Mouse (Mus musculus): ENCODE data around the gene Tmem132e. TPM values are rescaled to one million over a fixed set of nuclear protein-coding genes. Genes with fewer than 3 reads are reported as not detected.

Tmem132e gene
- polyA plus RNA-seq, 1 experiment from 2014 or later, result 0.40 TPM

DNA sequence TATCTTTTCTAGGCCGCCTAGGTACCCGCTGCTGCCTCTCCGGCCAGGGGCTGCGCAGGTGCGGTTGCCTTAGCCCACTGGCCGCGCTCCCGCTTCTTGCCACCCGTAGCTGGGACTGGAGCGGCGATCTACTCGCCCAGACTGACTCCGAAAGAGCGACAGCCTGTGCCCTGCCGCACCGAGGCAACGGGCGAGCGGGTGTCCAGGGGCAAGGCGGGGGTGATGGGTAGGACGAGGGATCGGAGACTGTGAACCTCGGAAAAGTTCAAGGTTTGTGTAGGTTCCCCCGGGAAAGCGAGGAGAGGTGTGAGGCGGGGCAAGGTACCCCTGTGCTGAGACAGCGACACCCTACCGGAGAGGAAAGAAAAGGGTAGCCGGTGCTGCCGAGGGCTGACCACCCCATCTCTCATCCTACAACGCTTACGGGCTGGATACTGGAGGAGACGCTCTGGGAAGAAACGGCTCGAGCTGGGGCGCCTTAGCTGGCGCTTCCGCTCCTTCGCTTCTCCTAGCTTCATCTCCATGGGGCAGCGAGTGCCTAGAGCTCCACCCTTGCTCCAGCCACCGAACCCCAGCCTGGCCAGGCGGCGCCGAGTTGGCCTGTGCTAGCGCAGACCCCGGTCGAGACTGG is 874 bp upstream of the Tmem132e start:
- Histone ChIP-seq H3K9ac (replicated peaks; ENCODE audit: low read length) (no peak overlapping the region; the same call in 1 of the 2 replicates), H3K27me3 (ENCODE audit: insufficient read depth, low read length) (peaks cover 93% of the 10 kb centered on the region), H3K36me3 (ENCODE audit: insufficient read depth, low read length) (no peaks in the 10 kb centered on the region), H3K4me2 (replicated peaks; ENCODE audit: low read depth, low read length) (peak overlapping the region; percentile 94), H3K4me1 (ENCODE audit: insufficient read depth, low read length) (peaks cover 29% of the 10 kb centered on the region), H3K9me3 (ENCODE audit: low read length) (no peaks in the 10 kb centered on the region), H3K4me3 (ENCODE audit: low read length) (peak overlapping the region; percentile 57), H3K27ac (ENCODE audit: low read length) (no peak overlapping the region)
- no peak for ATAC-seq (ENCODE audit: low FRiP score, low TSS enrichment)
- under 1% methylated on average over 47 of the region's 47 CpGs for WGBS

DNA sequence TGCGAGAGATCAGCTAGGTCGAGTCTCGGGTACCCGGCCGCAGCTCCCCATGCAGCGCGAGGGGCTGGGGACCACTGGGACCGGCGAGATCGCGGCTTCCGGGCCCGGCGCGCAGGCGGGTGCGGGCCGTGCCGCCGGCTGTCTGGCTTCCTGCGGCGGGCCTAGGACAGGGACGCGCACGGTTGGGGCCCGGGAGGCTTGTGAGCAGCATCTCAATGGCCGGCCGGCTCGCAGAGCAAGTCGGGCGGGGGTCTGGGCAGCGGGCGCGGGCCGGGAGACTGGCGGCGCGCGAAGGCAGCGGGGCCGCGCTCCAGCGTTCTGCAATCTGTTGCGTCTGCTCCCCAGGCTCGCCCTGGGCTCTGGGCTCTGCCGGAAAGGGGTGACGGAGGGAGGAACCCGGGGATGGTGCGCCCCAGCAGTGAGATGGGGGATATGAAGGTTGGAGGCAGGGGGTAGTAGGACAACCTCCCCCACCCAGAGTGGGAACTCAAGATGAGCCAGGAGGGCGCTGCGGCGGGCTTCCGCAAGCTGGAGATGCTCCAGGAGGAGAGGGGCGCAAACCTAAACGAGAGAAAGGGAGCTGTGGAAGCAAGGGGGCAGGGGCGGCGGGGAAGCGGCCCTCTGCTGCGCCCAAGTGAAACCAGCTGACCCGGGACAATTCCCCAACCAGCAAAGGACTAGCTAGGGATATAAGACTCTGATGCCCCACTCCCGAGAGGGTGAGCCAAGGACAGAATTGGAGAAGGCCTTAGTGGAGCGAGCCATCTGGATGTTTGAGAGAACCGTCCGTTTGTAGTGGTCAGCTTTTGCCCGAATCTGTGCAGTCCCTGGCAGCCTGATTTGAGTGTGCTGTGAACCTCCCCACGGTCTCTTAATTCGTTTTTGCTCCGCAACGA is 944 bp downstream of the Tmem132e start:
- H3K27me3 ChIP-seq (ENCODE audit: insufficient read depth, low read length), result peaks cover 87% of the 10 kb centered on the region
- ATAC-seq (ENCODE audit: low FRiP score, low TSS enrichment), result peak; percentile 14; the same call in 1 of the 2 replicates
- H3K36me3 ChIP-seq (ENCODE audit: insufficient read depth, low read length), result no peaks in the 10 kb centered on the region
- peak overlapping the region; percentile 6 for H3K9ac ChIP-seq (replicated peaks; ENCODE audit: low read length)
- H3K4me2 ChIP-seq (replicated peaks; ENCODE audit: low read depth, low read length), result peak overlapping the region; percentile 94
- H3K4me3 ChIP-seq (ENCODE audit: low read length), result peak overlapping the region; percentile 57
- 2% methylated on average over 69 of the region's 69 CpGs for WGBS
- H3K9me3 ChIP-seq (ENCODE audit: low read length), result no peaks in the 10 kb centered on the region
- H3K27ac ChIP-seq (ENCODE audit: low read length), result no peak overlapping the region
- peaks cover 29% of the 10 kb centered on the region for H3K4me1 ChIP-seq (ENCODE audit: insufficient read depth, low read length)

DNA sequence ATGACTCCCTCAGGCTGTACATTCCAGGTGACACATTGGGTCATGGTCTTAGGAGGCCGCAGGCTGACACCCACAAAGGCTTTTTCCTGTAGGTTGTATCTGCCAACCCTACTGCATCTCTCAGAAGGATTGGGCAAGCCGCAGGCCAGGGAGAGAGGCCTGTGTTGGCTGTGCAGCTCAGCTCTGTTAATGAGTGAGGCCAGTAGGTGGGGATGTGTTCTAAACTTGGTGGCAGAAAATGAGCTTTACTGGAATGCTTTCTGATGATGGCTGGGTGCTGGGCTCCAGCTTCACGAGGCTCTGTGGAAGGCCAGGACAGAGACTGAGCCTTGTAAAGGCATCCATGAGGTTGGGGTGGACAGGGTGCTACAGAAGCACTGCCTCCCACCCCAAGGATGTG is 3.6 kb downstream of the Tmem132e start:
- no peak overlapping the region for H3K4me2 ChIP-seq (replicated peaks; ENCODE audit: low read depth, low read length)
- no peak for ATAC-seq (ENCODE audit: low FRiP score, low TSS enrichment)
- H3K27ac ChIP-seq (ENCODE audit: low read length), result no peak overlapping the region
- no peaks in the 10 kb centered on the region for H3K36me3 ChIP-seq (ENCODE audit: insufficient read depth, low read length)
- peaks cover 72% of the 10 kb centered on the region for H3K27me3 ChIP-seq (ENCODE audit: insufficient read depth, low read length)
- H3K4me3 ChIP-seq (ENCODE audit: low read length), result no peak overlapping the region
- 59% methylated on average over 3 of the region's 3 CpGs for WGBS
- H3K9me3 ChIP-seq (ENCODE audit: low read length), result no peaks in the 10 kb centered on the region
- no peak overlapping the region for H3K9ac ChIP-seq (replicated peaks; ENCODE audit: low read length)
- H3K4me1 ChIP-seq (ENCODE audit: insufficient read depth, low read length), result peaks cover 22% of the 10 kb centered on the region

DNA sequence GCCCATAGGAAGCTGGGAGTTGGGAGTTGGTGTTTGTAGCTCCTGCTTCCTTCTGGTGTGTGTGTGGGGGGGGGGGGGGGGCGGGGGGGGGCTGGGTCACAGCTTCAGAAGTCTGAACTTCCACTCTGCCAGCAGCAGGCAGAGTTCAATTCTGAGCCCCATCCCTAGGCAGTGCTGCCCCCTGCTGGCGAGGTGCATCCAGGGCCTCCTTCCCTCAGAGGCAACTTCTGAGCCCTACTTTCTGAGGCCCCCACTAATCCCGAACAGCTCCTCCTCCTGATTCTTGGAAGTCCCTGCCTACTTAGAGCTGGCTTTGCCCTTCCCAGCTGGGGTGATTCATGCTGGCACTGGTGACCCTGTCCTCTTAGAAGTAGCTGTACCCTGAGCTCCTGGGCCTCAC is 10.9 kb downstream of the Tmem132e start:
- no peaks in the 10 kb centered on the region for H3K9me3 ChIP-seq (ENCODE audit: low read length)
- H3K4me1 ChIP-seq (ENCODE audit: insufficient read depth, low read length), result no peaks in the 10 kb centered on the region
- no peak overlapping the region for H3K4me3 ChIP-seq (ENCODE audit: low read length)
- WGBS, result 16% methylated on average over 3 of the region's 3 CpGs
- H3K9ac ChIP-seq (replicated peaks; ENCODE audit: low read length), result no peak overlapping the region
- H3K27me3 ChIP-seq (ENCODE audit: insufficient read depth, low read length), result peaks cover 12% of the 10 kb centered on the region; the same call in 1 of the 2 replicates
- H3K4me2 ChIP-seq (replicated peaks; ENCODE audit: low read depth, low read length), result no peak overlapping the region
- no peak overlapping the region for H3K27ac ChIP-seq (ENCODE audit: low read length)
- H3K36me3 ChIP-seq (ENCODE audit: insufficient read depth, low read length), result no peaks in the 10 kb centered on the region
- no peak for ATAC-seq (ENCODE audit: low FRiP score, low TSS enrichment)

DNA sequence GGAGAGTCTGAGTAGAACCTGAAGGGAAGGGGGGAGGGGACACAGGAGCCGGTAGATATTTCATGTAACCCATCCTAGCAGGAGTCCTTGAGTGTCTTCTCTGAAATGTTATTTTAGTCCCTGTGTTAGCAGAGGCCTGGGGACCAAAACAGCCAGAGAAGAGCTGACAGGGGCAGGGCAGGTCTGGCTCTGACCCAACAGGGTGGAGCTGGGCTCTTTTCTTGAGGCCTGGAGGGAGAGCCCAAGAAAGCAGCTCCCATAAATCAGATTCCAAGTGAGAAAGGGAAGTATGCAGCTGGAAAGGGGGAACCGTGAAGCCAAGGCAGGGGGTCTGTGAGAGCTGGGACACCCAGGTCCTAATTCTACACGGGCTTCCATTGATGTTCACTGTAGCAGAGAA is 16.9 kb downstream of the Tmem132e start:
- no peaks in the 10 kb centered on the region for H3K27me3 ChIP-seq (ENCODE audit: insufficient read depth, low read length)
- 18% methylated on average over 3 of the region's 3 CpGs for WGBS
- no peak overlapping the region for H3K27ac ChIP-seq (ENCODE audit: low read length)
- H3K36me3 ChIP-seq (ENCODE audit: insufficient read depth, low read length), result no peaks in the 10 kb centered on the region
- no peak overlapping the region for H3K4me2 ChIP-seq (replicated peaks; ENCODE audit: low read depth, low read length)
- H3K9me3 ChIP-seq (ENCODE audit: low read length), result no peaks in the 10 kb centered on the region
- ATAC-seq (ENCODE audit: low FRiP score, low TSS enrichment), result no peak
- H3K4me1 ChIP-seq (ENCODE audit: insufficient read depth, low read length), result peaks cover 21% of the 10 kb centered on the region
- no peak overlapping the region for H3K4me3 ChIP-seq (ENCODE audit: low read length)
- H3K9ac ChIP-seq (replicated peaks; ENCODE audit: low read length), result no peak overlapping the region

DNA sequence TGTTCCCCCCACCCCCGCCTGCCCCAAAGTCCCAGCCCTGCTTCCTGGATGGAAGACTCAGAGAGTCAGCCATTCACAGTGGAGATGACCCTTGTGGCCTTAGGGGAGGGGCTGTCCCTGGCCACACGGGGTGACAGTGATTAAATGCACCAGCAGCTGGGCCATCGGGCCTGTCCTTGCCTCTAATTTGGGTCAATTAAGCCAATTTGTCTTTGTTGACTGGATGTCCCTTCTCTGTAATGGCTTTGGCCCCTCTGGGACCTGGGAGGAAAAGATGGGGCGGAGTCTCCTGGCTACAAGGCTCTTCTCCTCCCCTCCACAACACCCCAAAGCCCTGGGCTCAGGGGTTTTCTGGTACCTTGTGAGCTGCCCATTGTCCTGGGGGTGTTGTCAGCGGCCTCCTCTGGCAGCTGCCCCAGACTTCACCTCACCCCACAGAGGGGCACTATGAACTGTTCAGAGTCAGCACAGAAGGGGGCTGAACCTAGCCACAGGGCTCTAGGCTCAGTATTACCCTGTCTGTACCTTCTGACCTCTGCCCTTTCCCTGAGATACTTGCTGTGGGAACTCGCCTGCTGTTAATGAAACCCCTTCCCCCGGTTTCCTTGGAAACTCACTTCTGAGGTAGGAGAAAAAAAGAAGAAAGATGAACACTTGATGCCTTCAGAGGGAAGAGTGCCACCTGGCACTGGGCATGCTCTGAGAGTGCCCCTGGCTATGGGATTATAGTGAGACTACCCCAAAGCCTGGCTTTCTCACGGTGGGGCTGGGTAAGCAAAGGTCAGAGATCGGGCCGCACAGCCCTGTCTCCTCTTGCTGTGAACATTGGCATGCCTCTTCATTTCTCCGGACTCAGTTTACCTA is 17.9 kb downstream of the Tmem132e start:
- Histone ChIP-seq H3K4me1 (ENCODE audit: insufficient read depth, low read length) (peaks cover 21% of the 10 kb centered on the region), H3K9ac (replicated peaks; ENCODE audit: low read length) (no peak overlapping the region), H3K9me3 (ENCODE audit: low read length) (no peaks in the 10 kb centered on the region), H3K4me3 (ENCODE audit: low read length) (no peak overlapping the region), H3K36me3 (ENCODE audit: insufficient read depth, low read length) (no peaks in the 10 kb centered on the region), H3K4me2 (replicated peaks; ENCODE audit: low read depth, low read length) (no peak overlapping the region), H3K27me3 (ENCODE audit: insufficient read depth, low read length) (no peaks in the 10 kb centered on the region), H3K27ac (ENCODE audit: low read length) (no peak overlapping the region)
- ATAC-seq (ENCODE audit: low FRiP score, low TSS enrichment), result peak; percentile 78
- 31% methylated on average over 11 of the region's 11 CpGs for WGBS

DNA sequence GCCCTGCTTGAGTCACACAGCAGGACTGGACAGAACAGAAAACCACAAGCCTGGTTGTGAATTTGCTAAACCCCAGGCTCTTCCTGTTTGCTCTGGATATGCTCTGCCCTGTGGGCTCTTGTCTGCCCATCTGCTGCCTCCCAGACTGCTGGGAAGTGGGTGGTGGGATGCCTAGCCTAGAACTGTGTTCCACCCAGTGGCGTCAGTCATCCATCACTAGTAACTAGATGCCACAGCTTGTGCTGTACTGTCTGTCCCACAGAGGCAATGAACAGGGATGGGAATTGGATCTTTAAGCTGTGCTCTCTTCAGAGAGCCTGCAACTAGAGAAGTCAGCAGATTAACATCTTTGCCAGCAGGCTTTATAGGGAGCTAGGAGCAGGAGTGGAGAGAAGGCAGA is 23.8 kb downstream of the Tmem132e start:
- WGBS, result 70% methylated on average over 1 of the region's 1 CpGs
- Histone ChIP-seq H3K27ac (ENCODE audit: low read length) (no peak overlapping the region), H3K9me3 (ENCODE audit: low read length) (no peaks in the 10 kb centered on the region), H3K27me3 (ENCODE audit: insufficient read depth, low read length) (no peaks in the 10 kb centered on the region), H3K36me3 (ENCODE audit: insufficient read depth, low read length) (no peaks in the 10 kb centered on the region), H3K4me1 (ENCODE audit: insufficient read depth, low read length) (peaks cover 16% of the 10 kb centered on the region), H3K4me2 (replicated peaks; ENCODE audit: low read depth, low read length) (no peak overlapping the region), H3K4me3 (ENCODE audit: low read length) (no peak overlapping the region), H3K9ac (replicated peaks; ENCODE audit: low read length) (no peak overlapping the region)
- ATAC-seq (ENCODE audit: low FRiP score, low TSS enrichment), result no peak

DNA sequence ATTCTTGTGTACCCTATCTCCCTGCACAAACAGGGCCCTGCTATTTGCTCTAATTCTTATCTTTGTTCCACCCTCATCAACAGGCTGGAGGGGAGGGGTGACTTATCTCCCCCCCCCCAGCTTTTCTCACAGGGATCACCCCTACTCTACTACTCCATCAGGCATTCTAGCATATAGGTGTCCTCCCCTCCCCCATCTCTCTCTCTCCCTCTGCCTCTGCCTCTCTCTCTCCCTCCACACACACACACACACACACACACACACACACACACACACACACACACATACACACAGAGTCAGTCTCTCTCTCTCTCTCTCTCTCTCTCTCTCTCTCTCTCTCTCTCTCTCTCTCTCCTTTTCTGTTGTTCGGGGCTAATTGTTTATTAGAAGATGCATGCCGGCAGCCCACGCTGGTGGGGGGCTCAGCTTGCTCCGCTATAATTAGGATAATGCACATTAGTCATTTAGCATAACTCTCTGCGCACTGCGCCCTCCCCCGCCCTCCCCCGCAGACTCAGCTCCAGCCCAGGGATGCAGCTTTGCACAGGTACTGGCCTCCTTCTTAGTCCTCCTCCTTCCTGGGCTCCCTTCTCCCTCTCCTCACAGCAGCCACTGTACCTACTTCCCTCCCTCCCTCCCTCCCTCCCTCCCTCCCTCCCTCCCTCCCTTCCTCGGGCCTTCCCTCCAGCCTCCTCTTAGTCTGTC is 29.8 kb downstream of the Tmem132e start:
- ATAC-seq (ENCODE audit: low FRiP score, low TSS enrichment), result no peak
- no peaks in the 10 kb centered on the region for H3K27me3 ChIP-seq (ENCODE audit: insufficient read depth, low read length)
- no peaks in the 10 kb centered on the region for H3K36me3 ChIP-seq (ENCODE audit: insufficient read depth, low read length)
- no peak overlapping the region for H3K27ac ChIP-seq (ENCODE audit: low read length)
- H3K9me3 ChIP-seq (ENCODE audit: low read length), result no peaks in the 10 kb centered on the region
- no peak overlapping the region for H3K4me3 ChIP-seq (ENCODE audit: low read length)
- 52% methylated on average over 8 of the region's 9 CpGs for WGBS
- H3K4me1 ChIP-seq (ENCODE audit: insufficient read depth, low read length), result peaks cover 13% of the 10 kb centered on the region
- no peak overlapping the region for H3K4me2 ChIP-seq (replicated peaks; ENCODE audit: low read depth, low read length)
- no peak overlapping the region for H3K9ac ChIP-seq (replicated peaks; ENCODE audit: low read length)

DNA sequence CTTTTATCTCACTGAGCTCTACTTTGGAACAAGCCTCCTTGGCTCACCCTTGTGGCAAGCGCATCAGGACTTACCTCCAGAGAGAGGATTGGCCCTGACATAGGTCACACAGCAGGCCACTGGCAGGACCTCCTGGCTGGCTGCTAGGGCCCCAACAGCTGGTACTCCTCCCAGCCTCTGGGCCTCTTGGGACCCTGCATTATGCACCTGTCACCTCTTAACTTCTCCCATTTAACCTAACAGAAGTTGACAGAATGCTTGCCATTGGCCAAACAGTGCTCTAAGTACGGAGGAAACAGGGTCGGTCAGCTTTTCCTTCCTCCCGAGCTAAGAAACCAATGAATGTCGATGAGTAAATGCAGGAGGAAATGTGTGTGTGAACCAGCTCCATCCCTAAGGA is 33.2 kb downstream of the Tmem132e start:
- no peak overlapping the region for H3K27ac ChIP-seq (ENCODE audit: low read length)
- no peak overlapping the region for H3K9ac ChIP-seq (replicated peaks; ENCODE audit: low read length)
- WGBS, result 48% methylated on average over 5 of the region's 5 CpGs
- no peak overlapping the region for H3K4me2 ChIP-seq (replicated peaks; ENCODE audit: low read depth, low read length)
- H3K4me1 ChIP-seq (ENCODE audit: insufficient read depth, low read length), result no peaks in the 10 kb centered on the region; the same call in 1 of the 2 replicates
- no peaks in the 10 kb centered on the region for H3K27me3 ChIP-seq (ENCODE audit: insufficient read depth, low read length)
- no peaks in the 10 kb centered on the region for H3K9me3 ChIP-seq (ENCODE audit: low read length)
- H3K4me3 ChIP-seq (ENCODE audit: low read length), result no peak overlapping the region
- no peak for ATAC-seq (ENCODE audit: low FRiP score, low TSS enrichment)
- no peaks in the 10 kb centered on the region for H3K36me3 ChIP-seq (ENCODE audit: insufficient read depth, low read length)
